ENCODE assay signal across 8 mouse cellular contexts in genomic region chr11:94133344-94133955, GRCm38 (mm10).
DNase-seq lines count a peak whose midpoint lies in the region; ATAC-seq and TF ChIP-seq lines count a peak whose summit lies in the region.

No protein-coding gene starts in this region.

- H3K27me3 ChIP-seq in embryonic facial prominence, embryonic 13.5 days, result no peaks in the 10 kb centered on the region
- H3K27me3 ChIP-seq in heart, embryonic 10.5 days (ENCODE audit: insufficient read depth, poor library complexity, severe bottlenecking), result no peaks in the 10 kb centered on the region
- no peaks in the 10 kb centered on the region for H3K27me3 ChIP-seq in limb, embryonic 14.5 days (ENCODE audit: control insufficient read depth, insufficient read depth, low read length)
- H3K27me3 ChIP-seq in midbrain, embryonic 15.5 days (replicated peaks), result no peaks in the 10 kb centered on the region

- H3K27ac ChIP-seq in embryonic facial prominence, embryonic 13.5 days, result no peak overlapping the region; the same call in 1 of the 2 replicates
- H3K27ac ChIP-seq in heart, embryonic 10.5 days, result peak overlapping the region; percentile 77
- no peak overlapping the region for H3K27ac ChIP-seq in limb, embryonic 14.5 days (replicated peaks; ENCODE audit: low read depth, low read length)
- no peak overlapping the region for H3K27ac ChIP-seq in midbrain, embryonic 15.5 days

- no peak for TF ChIP-seq POLR2A in limb, embryonic 14.5 days (IDR thresholded peaks at IDR 0.05; ENCODE audit: borderline replicate concordance, extremely low read depth, insufficient read depth, insufficient read length)

- H3K9me3 ChIP-seq in embryonic facial prominence, embryonic 13.5 days, result no peaks in the 10 kb centered on the region
- no peaks in the 10 kb centered on the region for H3K9me3 ChIP-seq in heart, embryonic 10.5 days
- H3K9me3 ChIP-seq in limb, embryonic 14.5 days (ENCODE audit: control insufficient read depth, low read length), result no peaks in the 10 kb centered on the region
- no peaks in the 10 kb centered on the region for H3K9me3 ChIP-seq in midbrain, embryonic 15.5 days

- H3K9ac ChIP-seq in embryonic facial prominence, embryonic 13.5 days, result no peak overlapping the region
- H3K9ac ChIP-seq in limb, embryonic 14.5 days (ENCODE audit: low read depth, low read length, severe bottlenecking), result no peak overlapping the region
- H3K9ac ChIP-seq in midbrain, embryonic 15.5 days, result no peak overlapping the region

- WGBS in embryonic facial prominence, embryonic 13.5 days, result 19% methylated on average over 11 of the region's 11 CpGs
- 15% methylated on average over 11 of the region's 11 CpGs for WGBS in heart, embryonic 10.5 days
- WGBS in limb, embryonic 14.5 days, result 20% methylated on average over 11 of the region's 11 CpGs
- 16% methylated on average over 11 of the region's 11 CpGs for WGBS in midbrain, embryonic 15.5 days

- H3K36me3 ChIP-seq in embryonic facial prominence, embryonic 13.5 days, result no peaks in the 10 kb centered on the region
- H3K36me3 ChIP-seq in heart, embryonic 10.5 days, result no peaks in the 10 kb centered on the region
- H3K36me3 ChIP-seq in limb, embryonic 14.5 days (ENCODE audit: control insufficient read depth, insufficient read depth, low read length), result 0 out of 2 replicates have a peak, but pooled peaks cover 3% of the 10 kb centered on the region
- no peaks in the 10 kb centered on the region for H3K36me3 ChIP-seq in midbrain, embryonic 15.5 days (replicated peaks)

- ATAC-seq in embryonic facial prominence, embryonic 13.5 days (ENCODE audit: insufficient number of reproducible peaks, insufficient read depth, low FRiP score, low TSS enrichment, low read depth), result no peak
- peak; percentile 42; the same call in 1 of the 2 replicates for ATAC-seq in limb, embryonic 14.5 days (ENCODE audit: low FRiP score, low read depth)
- peak; percentile 46 for ATAC-seq in midbrain, embryonic 15.5 days (replicated peaks)

- H3K4me3 ChIP-seq in embryonic facial prominence, embryonic 13.5 days, result no peak overlapping the region
- peak overlapping the region; percentile 19; the same call in 1 of the 2 replicates for H3K4me3 ChIP-seq in heart, embryonic 10.5 days
- H3K4me3 ChIP-seq in limb, embryonic 14.5 days (replicated peaks; ENCODE audit: low read length), result no peak overlapping the region
- no peak overlapping the region for H3K4me3 ChIP-seq in midbrain, embryonic 15.5 days

- peak; percentile 98 for DNase-seq in 416B (ENCODE audit: low read depth)
- DNase-seq in adrenal gland, postnatal 36 days, result peak; percentile 94
- DNase-seq in heart, embryonic 10.5 days (ENCODE audit: low spot score), result peak; percentile 90
- DNase-seq in kidney, adult 9 months, result peak; percentile 98
- peak; percentile 68 for DNase-seq in limb, embryonic 14.5 days (ENCODE audit: low spot score)
- DNase-seq in spleen, adult 18-20 months, result peak; percentile 58 to 87

- peak overlapping the region; percentile 35 for H3K4me2 ChIP-seq in embryonic facial prominence, embryonic 13.5 days
- H3K4me2 ChIP-seq in limb, embryonic 14.5 days (replicated peaks; ENCODE audit: low read depth, low read length, severe bottlenecking), result no peak overlapping the region
- H3K4me2 ChIP-seq in midbrain, embryonic 15.5 days, result peak overlapping the region; percentile 23; the same call in 1 of the 2 replicates

- H3K4me1 ChIP-seq in embryonic facial prominence, embryonic 13.5 days, result peaks cover 27% of the 10 kb centered on the region
- peaks cover 69% of the 10 kb centered on the region for H3K4me1 ChIP-seq in heart, embryonic 10.5 days
- peaks cover 42% of the 10 kb centered on the region for H3K4me1 ChIP-seq in limb, embryonic 14.5 days (ENCODE audit: control insufficient read depth, insufficient read depth, low read length)
- H3K4me1 ChIP-seq in midbrain, embryonic 15.5 days, result peaks cover 15% of the 10 kb centered on the region
